Mouse (Mus musculus) testis, adult 2 months (tissue): ENCODE measurements around the gene Fam120a.

Source experiments
- CTCF ChIP-seq: fragments of 200-500 bp; IDR thresholded peaks from 2 replicates; pipeline ENCODE4 v1.5.1; 2012; ENCODE audit warnings: low read depth, mild to moderate bottlenecking, inconsistent platforms, low read length, moderate library complexity; ENCODE audit not compliant: control insufficient read depth, insufficient read depth, insufficient replicate concordance
- POLR2A ChIP-seq: fragments of 200-500 bp; IDR thresholded peaks from 2 replicates; pipeline ENCODE4 v1.6.1; 2012; ENCODE audit warnings: low read depth, mild to moderate bottlenecking, inconsistent platforms, low read length, moderate library complexity; ENCODE audit not compliant: control insufficient read depth

- no peak for TF ChIP-seq POLR2A
- TF ChIP-seq CTCF = no peak
These were observed 45.5 kb upstream of the Fam120a start for GRCm38 (mm10) chr13:49013206-49013794.
